Mouse (Mus musculus) B cell, adult 62 days (primary cell): ENCODE measurements around the gene Large2. TPM values are rescaled to one million over a fixed set of nuclear protein-coding genes. Genes with fewer than 3 reads are reported as not detected.

Source experiments
- total RNA-seq: library from RNA; stranded (reverse); gene quantifications from 4 replicates; pipeline ENCODE4 v1.2.4, GENCODE M21; 2023

Gene Large2
- 0.30 to 0.83 TPM (median 0.31 TPM) in 3 of 4 replicates, not detected in the other for total RNA-seq

GRCm38 (mm10) chr2:92374514-92374913, at the start of gene Large2, which contains the start of gene Pex16:
Gene Large2 (minus strand): TSS chr2:92374869.
Gene Pex16 (plus strand): TSS chr2:92374676.

GRCm38 (mm10) chr2:92401091-92401561, 26.5 kb upstream of the Large2 start, which contains the start of gene Mapk8ip1:
Gene Mapk8ip1 (minus strand): TSS chr2:92401263.

DNA sequence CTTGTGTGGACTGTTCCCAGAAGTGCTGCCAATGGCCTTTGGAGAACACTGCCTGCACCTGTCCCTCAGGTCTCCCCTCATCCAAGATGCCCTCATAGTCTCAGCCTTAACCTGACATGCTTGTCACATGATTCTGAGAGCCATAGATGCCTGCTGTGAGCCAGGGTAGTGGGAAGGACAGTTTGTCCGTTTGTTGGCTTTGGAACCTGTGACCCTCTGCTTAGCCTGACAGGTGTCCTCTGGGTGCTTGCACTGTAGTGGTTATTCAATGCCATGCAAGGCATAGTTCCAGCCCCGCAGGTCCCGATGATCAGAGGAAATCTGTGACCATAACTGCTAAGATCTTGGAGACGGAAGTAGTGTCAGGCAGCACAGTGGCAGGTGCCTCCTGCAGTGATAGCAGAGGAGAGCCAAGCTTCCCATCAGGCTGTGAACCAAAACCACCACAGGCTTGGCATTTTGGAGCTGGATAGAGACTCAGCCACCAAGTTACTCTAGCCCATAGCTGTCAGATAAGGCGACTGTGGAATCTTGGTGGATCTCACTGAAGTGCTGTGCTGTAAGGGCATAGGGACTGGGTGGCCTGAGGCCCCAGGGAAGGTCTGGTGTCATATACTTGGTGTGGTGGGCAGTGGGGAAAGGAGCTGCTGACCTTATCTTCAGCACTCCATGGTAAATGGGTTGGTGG, 7.4 kb upstream of the Large2 start, which contains the start of gene 1700029I15Rik:
1700029I15Rik (plus strand) TSS at position 638 of the 688 bp plus-strand sequence.

Other genes starting within 250 kb of the Large2 start
- 27.9 to 35.2 TPM (median 29.9 TPM) in 4 replicates for gene Pex16, start 193 bp downstream of the Large2 start, total RNA-seq
- gene 1700029I15Rik, start 7.7 kb upstream of the Large2 start, total RNA-seq, result 6.5 to 9.1 TPM (median 8.0 TPM) in 4 replicates
- 0.31 to 1.3 TPM (median 0.56 TPM) in 4 replicates for gene Mapk8ip1, start 26.4 kb upstream of the Large2 start, total RNA-seq
- 51.7 to 64.5 TPM (median 56.2 TPM) in 4 replicates for gene Cry2, start 59.2 kb upstream of the Large2 start, total RNA-seq
- gene Slc35c1, start 85.7 kb upstream of the Large2 start, total RNA-seq, result 21.4 to 24.1 TPM (median 22.4 TPM) in 4 replicates
- gene Chst1, start 224.8 kb upstream of the Large2 start, total RNA-seq, result 0.57 to 1.1 TPM (median 0.83 TPM) in 4 replicates